Mouse (Mus musculus): ENCODE measurements around the gene Mecom.

DNA sequence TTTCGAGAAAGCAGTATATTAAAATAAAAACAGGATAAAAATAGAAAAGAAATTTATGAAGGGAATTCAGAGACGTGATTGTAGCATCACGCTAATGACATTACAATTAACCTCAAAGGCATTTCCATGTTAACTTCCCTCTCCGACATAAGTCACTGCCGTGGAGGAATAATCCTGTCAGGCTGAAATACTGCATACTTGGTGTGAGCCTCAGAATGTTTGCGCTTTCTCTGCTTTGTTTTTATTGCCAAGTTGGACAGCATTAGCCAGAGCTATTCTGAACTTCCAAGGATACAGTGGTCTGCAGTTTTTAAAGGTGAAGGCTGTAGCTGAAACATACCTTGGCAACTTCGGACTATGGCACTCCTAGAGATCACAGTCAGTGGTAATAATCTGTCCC, 455.3 kb downstream of the Mecom start:
- no peak for TF ChIP-seq POLR2A (IDR thresholded peaks at IDR 0.05; ENCODE audit: low read depth, low read length)
- no peak for TF ChIP-seq CTCF (IDR thresholded peaks at IDR 0.05; ENCODE audit: extremely low read depth, insufficient read depth, insufficient read length, insufficient replicate concordance)
